Mouse (Mus musculus): Measurements from ENCODE around the gene AC129217.1.

Gene AC129217.1

GRCm38 (mm10) chr19:8829660-8830059 lies at the start of gene AC129217.1:
AC129217.1 (plus strand) TSS chr19:8829773.
- DNase-seq = no peak

- DNase-seq = peak; percentile 88 to 93
Observed at GRCm38 (mm10) chr19:8786008-8786781, 43.4 kb upstream of the AC129217.1 start, which contains the start of gene Taf6l. Taf6l (minus strand) TSS chr19:8786417.

- no peak for DNase-seq
Observed at GRCm38 (mm10) chr19:8788521-8788920, 41.1 kb upstream of the AC129217.1 start.

DNA sequence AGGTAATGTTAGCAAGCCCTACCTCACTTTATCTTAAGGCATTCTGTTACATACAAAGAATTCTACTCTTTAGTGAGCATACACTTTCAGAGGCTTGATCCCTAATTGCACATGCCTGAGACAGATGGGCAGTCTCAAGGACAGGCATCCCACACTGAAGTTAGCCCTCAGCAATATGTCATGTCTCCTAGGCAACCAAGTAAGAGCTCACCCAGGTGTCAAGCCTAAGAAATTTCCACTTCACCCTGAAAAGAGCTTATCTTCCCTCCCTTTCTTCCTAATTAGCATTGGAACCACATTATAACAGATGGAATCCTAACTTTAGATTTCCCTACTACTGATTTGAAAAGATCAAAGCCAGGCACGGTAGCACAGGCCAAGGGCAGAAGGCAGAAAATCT lies 40.4 kb upstream of the AC129217.1 start:
- DNase-seq = no peak

DNA sequence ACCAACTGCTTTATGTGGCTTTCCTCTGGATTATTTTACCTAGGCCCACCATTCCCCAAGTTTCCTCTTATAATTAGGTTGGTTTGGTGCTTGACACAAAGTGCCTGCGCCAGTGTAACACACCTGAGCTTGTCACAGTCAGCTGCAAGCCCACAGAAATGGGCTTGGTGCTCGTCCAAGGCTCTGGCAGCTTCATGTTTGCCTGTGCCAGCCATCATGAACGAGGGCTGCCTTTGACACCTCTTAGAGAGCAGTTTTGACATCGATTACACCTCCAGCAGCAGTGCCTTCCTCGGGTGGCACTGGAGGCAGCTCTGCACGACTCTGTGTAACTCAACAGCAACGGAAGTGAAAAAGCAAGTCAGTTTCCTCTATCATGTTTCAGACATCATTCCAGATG lies 39.4 kb upstream of the AC129217.1 start:
- DNase-seq = no peak

DNA sequence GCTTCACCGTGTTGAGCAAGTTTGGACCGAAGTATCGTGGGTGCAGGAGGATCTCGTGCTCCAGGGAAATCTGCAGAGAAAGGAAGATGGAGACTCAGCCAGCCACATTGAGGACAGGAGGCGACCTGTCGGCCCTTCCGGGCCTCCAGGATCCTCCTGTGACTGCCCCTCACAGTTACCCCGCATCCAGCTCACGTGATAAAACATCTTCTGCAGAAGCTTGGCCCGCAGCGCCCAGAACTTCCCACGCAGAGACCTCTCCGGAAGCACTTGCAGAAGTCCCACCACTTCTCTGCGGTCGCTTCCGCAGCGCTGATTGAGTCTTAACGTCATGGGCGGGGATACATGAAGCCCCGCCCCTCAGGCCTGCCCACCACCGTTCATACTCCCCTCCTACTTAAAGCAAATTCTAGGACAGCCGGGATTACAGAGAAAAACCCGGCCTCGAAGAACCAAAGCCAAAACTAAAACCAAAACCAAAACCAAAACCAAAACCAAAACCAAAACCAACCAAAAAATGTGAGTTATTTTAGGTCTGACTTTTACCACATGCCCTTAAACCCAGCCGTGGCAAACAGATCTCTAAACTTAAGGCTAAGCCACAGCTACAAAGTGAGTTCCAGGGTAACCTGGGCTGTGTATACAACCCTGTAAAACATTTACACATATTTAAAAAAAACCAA lies 31.2 kb upstream of the AC129217.1 start, which contains the start of gene Polr2g:
TSS of gene Polr2g (minus strand) at position 314 of the 683 bp plus-strand sequence.
- DNase-seq = peak; percentile 85 to 91

DNA sequence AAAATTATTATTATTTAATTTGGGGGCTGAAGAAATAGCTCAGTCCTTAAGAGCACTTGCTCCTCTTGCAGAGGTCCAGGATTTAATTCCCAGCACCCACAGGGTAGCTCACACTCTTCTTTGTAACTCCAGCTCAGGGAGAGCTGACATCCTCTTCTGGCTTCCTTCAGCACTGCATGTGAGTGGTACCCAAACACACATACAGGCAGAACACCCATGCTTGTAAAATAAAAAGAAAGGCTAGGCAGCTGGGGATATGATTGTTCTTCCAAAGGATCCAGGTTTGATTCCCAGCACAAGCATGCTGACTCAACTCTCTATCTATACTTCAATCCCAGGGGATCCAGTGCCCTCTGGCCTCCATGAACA lies 30.6 kb upstream of the AC129217.1 start:
- DNase-seq = no peak

DNA sequence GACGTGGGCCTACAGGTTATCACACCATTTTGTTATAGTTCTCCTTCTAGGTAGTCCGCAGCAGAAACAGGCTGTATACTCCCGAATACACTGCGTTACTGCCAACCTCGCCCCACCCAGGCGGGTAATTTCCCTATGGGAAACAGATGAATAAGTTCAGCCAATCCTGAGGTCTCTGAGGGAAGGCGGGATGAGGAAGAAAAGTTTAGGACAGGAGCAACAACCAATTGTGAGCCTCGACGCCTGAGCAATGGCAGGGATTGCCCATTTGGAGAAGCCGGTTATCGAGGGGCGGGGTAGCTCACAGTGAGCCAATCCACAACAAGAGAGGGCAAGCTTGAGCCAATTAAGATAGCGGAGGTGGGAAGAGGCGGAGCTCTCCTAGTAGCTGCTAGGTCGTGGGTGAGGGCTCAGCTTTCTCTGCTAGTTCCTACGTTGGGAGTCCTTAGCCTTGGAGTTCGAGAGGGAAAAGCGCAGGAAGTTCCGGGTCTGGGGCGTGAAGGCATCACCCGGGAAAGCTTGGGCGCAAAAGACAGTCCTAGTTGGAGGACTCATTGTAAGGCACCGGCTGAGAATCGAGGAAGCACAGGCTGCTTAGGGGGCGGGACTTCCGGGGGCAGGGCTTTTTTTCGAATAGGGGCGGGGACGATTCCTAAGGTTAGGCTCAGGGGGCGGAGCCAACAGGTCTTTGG lies 27.3 kb upstream of the AC129217.1 start, which contains the start of gene Zbtb3:
TSS of gene Zbtb3 (plus strand) at position 426 of the 692 bp plus-strand sequence.
- DNase-seq = peak; percentile 87 to 94

DNA sequence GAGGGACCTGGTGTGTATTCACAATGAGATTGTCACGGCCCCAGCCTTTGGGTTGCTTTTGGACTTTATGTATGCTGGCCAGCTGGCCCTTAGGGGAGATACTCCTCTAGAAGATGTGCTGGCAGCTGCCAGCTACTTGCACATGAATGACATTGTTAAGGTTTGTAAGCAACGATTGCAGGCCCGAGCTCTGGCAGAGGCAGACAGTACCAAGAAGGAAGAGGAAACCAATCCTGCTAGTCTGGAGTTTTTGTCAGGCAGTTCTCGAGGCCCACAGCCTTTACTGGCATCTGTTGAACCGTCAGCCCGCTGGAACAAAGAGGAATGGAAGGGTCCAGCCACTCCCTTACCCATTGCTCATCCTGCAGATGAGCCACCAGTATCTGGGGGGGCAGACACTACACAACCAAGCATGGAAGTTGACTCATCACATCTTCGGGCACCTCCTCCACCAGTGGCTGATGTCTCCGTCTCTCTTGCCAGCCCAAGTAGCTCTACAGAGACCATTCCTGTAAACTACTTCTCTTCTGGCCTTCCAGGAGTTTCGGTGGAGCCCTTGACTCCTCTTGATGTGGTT lies 26.3 kb upstream of the AC129217.1 start:
- DNase-seq = no peak

GRCm38 (mm10) chr19:8803879-8804660 lies 25.5 kb upstream of the AC129217.1 start:
- no peak for DNase-seq

GRCm38 (mm10) chr19:8806810-8807209 lies 22.8 kb upstream of the AC129217.1 start:
- DNase-seq = no peak

- no peak for DNase-seq
Observed at GRCm38 (mm10) chr19:8815812-8816211, 13.8 kb upstream of the AC129217.1 start.

DNA sequence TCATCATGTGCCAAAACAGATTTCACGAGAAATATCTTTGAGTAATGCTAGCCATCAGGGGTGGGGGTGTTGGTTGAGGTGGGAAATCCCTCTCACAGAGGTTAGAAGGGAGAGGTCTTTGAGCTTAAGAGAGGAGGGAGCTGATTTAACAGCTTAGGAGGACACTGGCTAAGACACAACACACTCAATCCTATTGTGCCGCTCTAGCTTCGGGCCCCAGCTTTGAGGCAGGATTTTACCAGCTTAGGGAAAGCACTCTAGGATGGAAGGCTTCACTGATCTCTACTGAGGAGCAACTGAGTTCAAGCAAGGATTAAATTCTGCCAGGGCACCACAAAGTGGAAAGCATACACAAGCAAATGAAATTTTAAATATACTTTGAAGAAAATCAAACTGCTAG lies 12.6 kb upstream of the AC129217.1 start:
- no peak for DNase-seq

GRCm38 (mm10) chr19:8818301-8818798 lies 11.2 kb upstream of the AC129217.1 start:
- peak in 1 of 2 experiments; percentile 21 for DNase-seq

GRCm38 (mm10) chr19:8818801-8819595 lies 10.6 kb upstream of the AC129217.1 start, which contains the start of gene Ttc9c:
Ttc9c (minus strand) TSS chr19:8819333.
- DNase-seq = peak; percentile 90 to 95

DNA sequence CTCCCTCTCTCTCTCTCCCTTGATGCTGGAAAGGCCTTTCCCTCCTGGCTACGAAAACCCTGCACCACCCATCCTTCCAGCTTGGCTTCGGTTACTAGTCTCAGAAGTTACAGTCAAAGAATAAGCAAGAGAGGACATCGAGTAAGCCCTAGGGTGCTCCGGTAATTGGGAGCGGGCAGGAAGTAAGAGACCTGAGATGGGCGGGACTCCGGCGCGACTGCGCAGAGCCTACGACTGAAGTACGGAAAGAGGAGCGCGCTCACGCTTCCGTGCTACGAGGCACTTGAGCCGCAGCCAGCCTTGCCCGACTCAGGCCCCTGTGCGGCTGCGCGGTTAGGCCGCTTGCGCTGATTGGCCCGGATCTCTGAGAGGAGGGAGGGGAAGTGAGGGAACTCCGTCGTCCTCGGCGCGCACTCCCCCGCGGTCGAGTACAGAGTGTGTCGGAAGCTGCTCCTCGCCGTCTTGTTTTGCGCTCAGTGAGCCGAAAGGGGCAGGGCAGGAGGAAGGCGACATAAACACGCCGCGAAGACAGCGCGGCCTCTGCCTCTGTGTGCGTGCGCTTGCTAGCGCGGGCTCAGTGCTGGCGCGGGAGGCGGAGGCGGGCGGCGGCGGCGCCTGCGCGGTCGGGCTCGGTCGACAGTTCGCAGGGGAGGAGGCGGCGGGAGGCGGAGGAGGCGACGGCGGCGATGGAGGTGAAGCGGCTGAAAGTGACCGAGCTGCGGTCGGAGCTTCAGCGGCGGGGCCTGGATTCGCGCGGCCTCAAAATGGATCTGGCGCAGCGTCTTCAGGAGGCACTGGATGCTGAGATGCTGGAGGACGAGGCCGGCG lies 9.8 kb upstream of the AC129217.1 start, which contains the start of gene Hnrnpul2:
TSS of gene Hnrnpul2 (plus strand) at position 415 of the 828 bp plus-strand sequence.
- peak; percentile 96 to 99 for DNase-seq

DNA sequence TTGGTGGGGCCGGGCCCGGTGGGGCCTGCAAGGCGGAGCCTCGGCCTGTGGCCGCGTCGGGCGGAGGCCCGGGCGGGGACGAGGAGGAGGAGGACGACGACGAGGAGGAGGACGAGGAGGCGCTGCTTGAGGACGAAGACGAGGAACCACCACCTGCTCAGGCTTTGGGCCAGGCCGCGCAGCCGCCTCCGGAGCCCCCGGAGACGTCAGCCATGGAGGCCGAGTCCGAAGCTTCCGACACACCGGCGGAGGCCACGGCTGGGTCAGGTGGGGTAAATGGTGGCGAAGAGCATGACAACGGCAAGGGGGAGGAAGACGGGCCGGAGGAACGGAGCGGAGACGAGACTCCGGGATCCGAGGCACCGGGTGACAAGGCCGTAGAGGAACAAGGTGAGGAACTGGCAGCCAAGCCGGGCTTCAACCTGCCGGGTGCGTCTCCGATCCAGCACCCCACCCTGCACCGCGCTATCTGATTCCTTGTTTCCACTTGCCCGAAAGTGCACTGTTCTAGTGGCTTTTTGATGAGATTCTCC lies 9.1 kb upstream of the AC129217.1 start:
- DNase-seq = no peak

GRCm38 (mm10) chr19:8821146-8821545 lies 8.4 kb upstream of the AC129217.1 start:
- DNase-seq = no peak

GRCm38 (mm10) chr19:8822696-8823095 lies 6.9 kb upstream of the AC129217.1 start:
- DNase-seq = no peak

DNA sequence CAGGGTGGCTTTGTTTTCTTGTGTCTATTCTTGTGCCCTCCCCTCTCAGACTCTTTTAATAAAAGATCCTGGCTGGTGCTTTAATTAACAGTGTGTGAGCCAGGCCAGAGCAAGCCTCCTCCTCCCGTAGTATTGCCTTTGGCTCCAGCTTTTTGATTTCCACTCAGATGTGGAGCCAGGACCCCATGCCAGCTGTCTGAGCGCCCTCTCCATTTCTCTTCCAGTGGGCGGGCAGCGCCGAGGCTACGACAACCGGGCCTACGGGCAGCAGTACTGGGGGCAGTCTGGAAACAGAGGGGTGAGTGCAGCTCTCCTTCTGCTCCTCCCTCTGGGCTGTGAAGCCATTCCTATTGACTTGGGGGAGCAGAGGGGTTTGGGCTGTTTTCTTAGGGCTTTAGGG lies 1.1 kb downstream of the AC129217.1 start:
- DNase-seq = no peak
